Mouse (Mus musculus): ENCODE results near the gene Pld1.

DNA sequence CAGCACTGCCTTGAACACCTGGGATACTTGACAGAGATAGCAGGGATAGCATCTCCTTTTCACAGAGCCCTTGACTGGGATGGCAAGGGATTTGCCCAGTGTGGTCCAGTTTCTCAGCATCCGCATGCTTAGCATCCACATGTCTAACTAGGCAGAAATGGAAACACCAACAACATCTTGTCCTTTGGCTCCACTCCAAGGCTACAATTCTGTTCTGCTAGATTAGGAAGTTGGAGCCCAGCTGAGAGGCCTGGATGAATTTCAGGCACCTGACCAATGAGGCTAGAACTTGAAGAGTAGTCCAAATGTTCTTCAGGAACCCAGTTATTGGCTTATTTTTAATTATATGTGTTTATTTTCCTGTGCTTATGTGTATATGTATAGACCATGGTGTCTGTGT lies 141.6 kb downstream of the Pld1 start:
- TF ChIP-seq CTCF (IDR thresholded peaks at IDR 0.05; ENCODE audit: insufficient read depth, low read length) (no peak), POLR2A (IDR thresholded peaks at IDR 0.05; ENCODE audit: borderline replicate concordance, extremely low read depth, low read depth, low read length) (no peak)
